Mouse (Mus musculus): ENCODE results near the gene Hmga1.

Hmga1 gene

GRCm38 (mm10) chr17:27555512-27556172, 655 bp upstream of the Hmga1 start:
- in situ Hi-C loops (cut with MboI, MseI): loop anchor here in 1 of 2 experiments (10.0 kb wide), 1 partner anchor 1021 kb away; no protein-coding TSS in a partner anchor

DNA sequence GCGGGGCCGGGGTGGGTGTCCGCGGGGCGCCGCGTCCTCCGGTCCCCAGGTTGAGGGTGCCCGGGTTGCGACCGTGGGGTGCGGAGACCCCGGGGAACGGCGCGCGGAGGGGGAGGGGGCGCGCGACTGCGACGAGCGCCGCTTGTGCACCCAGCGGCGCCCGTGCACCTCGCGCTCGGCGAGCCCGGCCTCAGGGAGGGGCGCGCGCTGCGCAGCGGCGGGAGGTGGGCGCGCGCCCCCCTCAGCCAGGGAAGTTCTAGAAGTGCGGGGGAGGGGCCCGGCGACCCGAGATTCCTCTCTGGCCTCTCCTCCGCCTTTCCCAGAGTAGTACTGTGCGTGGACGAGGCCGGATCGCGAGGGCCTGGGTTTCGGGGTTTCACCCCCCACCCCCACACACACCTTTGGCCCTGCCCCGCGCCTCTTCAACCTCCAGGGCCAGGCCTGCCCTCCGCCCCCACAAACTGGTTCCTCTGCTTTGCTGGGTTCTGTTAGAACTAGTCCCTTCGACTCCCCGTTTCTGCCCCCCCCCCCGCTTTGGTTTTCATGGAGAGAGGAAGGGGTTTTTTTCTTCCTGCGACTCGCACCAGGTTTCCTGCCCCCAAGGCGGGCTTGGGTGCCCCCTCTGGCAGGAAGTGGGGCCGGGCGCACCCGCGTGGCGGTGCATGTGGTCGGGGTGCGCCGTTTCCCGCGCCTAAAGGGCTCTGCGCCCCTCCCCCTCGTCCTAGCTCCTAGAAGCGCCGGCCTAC, 1.1 kb downstream of the Hmga1 start:
- in situ Hi-C loops (cut with MboI, MseI): loop anchor here in 1 of 2 experiments (10.0 kb wide), 1 partner anchor 1023 kb away; no protein-coding TSS in a partner anchor

- in situ Hi-C loops (cut with MboI, MseI): loop anchor here in 1 of 2 experiments (10.0 kb wide), 1 partner anchor 1023 kb away; no protein-coding TSS in a partner anchor
Observed at GRCm38 (mm10) chr17:27557927-27558661, 1.8 kb downstream of the Hmga1 start.

DNA sequence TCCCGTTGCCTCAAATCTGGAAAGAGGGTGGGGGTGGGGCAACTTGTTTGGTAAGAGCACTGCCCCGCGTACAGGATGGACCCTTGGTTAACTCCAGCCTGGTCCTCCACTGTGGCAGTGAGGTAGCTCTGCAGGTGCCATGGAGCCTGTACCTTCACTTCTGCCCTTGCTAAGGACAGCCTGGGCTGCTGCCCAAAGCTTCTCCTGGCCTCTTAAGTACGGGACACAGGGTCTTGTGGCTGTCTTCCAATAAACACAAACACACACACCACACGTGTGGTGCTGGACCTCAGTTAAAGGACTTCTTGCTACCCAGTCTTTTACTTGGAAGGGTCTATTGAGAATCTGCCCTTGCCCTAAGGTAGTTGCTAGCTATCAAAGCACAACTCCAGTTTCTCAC, 2.5 kb downstream of the Hmga1 start:
- in situ Hi-C loops (cut with MboI, MseI): loop anchor here in 1 of 2 experiments (10.0 kb wide), 1 partner anchor 1024 kb away; no protein-coding TSS in a partner anchor

DNA sequence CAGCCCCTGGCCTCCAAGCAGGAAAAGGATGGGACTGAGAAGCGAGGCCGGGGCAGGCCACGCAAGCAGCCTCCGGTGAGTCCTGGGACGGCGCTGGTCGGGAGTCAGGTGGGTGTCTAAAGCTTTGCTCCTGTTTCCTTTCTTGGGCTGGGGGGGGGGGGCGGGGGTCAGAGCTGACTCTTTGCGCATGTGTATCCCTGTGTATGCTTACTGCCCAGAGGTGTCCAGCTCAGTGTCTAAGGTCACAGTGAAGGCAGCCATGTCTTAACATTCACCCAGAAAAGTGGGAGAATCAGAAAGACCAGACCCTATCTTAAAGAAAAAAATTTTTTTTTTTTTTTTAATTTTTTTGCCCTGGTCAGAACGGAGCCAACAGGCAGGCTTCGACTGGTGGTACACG, 3.3 kb downstream of the Hmga1 start:
- in situ Hi-C loops (cut with MboI, MseI): loop anchor here in 1 of 2 experiments (10.0 kb wide), 1 partner anchor 1025 kb away; no protein-coding TSS in a partner anchor

GRCm38 (mm10) chr17:27560926-27561480, 4.7 kb downstream of the Hmga1 start:
- in situ Hi-C loops (cut with MboI, MseI): loop anchor here in 1 of 2 experiments (10.0 kb wide), 2 partner anchors 1154 to 1244 kb away; partner anchors contain the start of gene Brpf3

DNA sequence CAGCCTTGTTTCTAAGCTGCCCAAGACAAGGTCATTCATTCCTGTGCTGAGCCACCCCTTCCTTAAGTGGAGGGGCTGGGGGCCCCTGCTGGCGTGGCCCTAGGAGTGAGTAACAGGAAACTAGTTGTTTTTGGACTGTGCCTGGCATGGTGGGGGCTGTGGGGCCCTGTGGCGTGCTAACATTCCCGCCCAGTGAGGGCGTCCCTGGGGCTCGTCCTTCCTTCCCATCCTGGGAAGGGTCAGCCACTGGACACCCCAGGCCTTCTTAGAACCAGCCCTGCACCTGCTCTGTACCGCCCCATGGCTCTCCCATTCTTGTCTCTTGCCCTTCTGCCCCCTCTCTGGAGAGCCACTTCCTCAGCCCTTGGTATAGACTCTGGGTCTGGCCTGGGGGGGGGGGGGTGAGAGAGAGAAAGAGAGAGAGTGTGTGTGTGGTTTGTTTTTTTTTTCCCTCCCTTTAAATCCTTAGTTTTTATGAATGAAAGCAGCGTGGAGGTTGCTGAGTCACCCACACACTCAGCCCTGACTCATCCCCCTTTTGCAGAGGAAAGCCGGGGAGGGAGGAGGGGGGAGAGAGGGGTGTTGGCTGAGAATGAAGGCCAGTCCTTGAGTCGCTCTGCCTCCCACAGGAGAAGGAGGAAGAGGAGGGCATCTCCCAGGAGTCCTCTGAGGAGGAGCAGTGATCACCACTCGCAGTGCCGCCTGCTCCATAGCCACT, 5.7 kb downstream of the Hmga1 start:
- in situ Hi-C loops (cut with MboI, MseI): loop anchor here in 1 of 2 experiments (10.0 kb wide), 2 partner anchors 1153 to 1243 kb away; partner anchors contain the start of gene Brpf3

- in situ Hi-C loops (cut with MboI, MseI): loop anchor here in 1 of 2 experiments (10.0 kb wide), 2 partner anchors 1151 to 1241 kb away; partner anchors contain the start of gene Brpf3
Observed at GRCm38 (mm10) chr17:27563771-27564244, 7.5 kb downstream of the Hmga1 start.

GRCm38 (mm10) chr17:27564391-27565162, 8.3 kb downstream of the Hmga1 start:
- in situ Hi-C loops (cut with MboI, MseI): loop anchor here (5.0 to 10.0 kb wide), 3 partner anchors 68 to 1240 kb away; partner anchors contain the start of gene Brpf3 (in 1 of the 2)

DNA sequence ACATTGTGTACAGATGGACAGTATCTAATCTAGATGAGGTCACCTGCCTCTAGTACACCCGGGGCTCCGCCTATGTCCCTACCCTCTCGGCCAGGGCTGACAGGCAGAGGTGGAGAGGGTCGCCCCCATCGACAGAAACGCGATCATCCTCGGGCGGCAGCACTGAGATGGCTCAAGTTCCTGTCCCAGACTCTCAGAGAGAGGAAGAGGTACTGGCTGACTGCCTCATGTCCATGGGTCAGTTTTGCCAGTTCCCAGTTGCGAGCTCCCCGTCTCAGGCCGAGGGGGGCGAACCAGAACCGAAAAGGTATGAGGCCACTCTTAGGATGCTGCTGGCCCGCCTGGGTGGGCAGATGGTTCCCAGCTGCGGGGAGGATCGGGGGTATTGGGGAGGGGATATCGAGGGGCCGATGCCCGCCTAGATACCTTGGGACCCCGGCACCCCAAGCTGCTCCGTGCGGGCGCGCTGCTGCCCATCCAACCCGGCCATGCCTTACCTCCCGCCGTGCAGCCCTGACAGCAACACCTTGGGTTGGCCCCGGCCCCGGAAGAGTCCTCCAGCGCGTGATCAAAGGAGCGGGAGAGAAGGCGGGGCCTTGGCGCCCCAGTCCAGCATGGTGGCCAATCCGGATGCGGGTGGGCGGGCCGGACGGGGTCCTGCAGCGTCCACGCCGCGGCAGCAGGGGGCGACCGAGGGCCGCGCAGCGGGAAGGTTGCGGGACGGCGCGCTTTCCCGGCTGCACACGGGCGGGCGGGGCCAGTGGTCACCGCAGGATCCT, 9.1 kb downstream of the Hmga1 start, which contains the start of gene AI413582:
Gene AI413582, minus strand, starts transcription at position 594 of the 779 bp plus-strand sequence.
- in situ Hi-C loops (cut with MboI, MseI): loop anchor here (5.0 to 10.0 kb wide), 3 partner anchors 67 to 1239 kb away; partner anchors contain the start of gene Brpf3 (in 1 of the 2)

DNA sequence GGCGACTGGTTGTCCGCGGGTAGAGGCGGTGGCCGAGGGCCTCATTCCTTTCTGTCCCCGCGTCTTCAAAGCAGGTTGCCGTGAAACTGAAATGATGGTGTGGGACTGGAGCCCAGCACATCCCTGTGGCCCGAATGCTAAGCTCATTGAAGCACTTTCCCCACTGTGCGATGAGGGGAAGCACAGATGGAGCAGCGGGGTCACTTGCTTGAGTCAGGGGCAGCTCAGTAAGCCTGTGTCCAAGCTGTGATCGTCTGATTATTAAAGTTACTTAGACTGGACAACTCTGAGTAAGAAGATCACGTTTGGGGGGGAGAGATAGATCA, 9.6 kb downstream of the Hmga1 start:
- in situ Hi-C loops (cut with MboI, MseI): loop anchor here (5.0 to 10.0 kb wide), 3 partner anchors 66 to 1239 kb away; partner anchors contain the start of gene Brpf3 (in 1 of the 2)

GRCm38 (mm10) chr17:27568228-27568627, 11.9 kb downstream of the Hmga1 start:
- in situ Hi-C loops (cut with MboI, MseI): loop anchor here (5.0 to 10.0 kb wide), 3 partner anchors 64 to 1237 kb away; partner anchors contain the start of gene Brpf3 (in 1 of the 2)

- in situ Hi-C loops (cut with MboI, MseI): no loop called here
Observed at GRCm38 (mm10) chr17:27571315-27571714, 15.0 kb downstream of the Hmga1 start.

DNA sequence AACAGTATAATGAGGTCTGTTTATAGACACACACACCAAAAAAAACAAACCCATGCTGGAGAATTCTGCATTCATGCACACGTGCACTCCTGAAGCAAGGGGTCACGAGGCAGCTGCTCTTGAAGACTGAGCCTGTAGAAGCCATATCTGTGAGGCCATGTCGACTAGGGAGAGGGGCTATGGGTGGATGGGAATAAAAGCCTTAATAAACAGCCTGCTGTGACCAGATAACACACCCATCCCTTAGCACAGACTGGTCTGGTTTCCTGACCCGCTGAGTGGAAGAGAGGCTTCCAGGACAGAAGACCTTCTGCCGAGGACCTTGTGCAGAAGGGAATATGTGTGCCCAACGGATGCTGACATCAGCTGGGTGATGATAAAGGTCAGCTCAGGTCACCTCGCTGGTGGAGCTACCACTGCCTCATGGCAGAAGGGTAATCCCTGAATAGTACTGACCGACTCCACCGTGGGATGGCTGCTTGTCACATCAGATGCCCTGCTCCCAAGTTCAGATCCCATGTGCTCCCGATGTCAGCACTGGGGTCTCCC, 17.5 kb downstream of the Hmga1 start:
- in situ Hi-C loops (cut with MboI, MseI): no loop called here

GRCm38 (mm10) chr17:27574470-27575115, 18.3 kb downstream of the Hmga1 start:
- in situ Hi-C loops (cut with MboI, MseI): no loop called here

DNA sequence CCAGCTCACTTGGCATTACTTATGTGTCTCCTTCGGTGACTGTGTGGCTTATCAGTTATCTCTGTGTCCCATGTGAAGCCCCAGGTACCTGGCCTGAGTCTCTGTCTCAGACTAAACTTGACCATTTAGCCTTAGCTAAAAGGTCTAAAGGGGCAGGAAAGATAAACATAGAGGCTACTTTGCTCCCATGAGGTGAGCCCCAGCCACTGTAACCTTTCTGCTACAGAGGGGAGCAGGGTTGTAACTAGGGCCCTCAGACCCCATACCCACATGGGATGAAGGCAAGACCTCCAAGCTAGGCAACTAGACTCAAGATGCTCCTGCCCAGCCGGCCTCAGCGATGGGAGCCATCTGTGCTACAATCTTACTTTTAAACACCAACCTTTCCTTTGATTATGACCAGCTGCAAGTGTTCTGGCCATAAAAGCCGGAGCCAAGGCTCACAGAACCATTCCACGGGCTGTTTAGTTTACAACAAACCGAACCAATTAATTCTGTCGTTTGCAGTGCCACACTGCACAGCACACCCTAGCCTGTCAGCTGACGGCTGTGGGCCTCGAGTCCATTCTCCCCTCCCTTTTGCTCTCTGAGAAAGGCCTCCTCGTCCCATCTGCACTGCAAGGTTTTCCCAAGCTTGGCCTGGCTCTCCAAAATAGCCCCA, 18.9 kb downstream of the Hmga1 start:
- in situ Hi-C loops (cut with MboI, MseI): no loop called here

- in situ Hi-C loops (cut with MboI, MseI): no loop called here
Observed at GRCm38 (mm10) chr17:27576056-27576455, 19.8 kb downstream of the Hmga1 start.

All from T-helper 17 cell (primary cell).